Mouse (Mus musculus) limb, embryonic 15.5 days (tissue): ENCODE data around the gene Foxo3. TPM values are rescaled to one million over a fixed set of nuclear protein-coding genes. Genes with fewer than 3 reads are reported as not detected.

Experiments used
- ATAC-seq: fragments of 200-750 bp; cut with Nextera tagmentation; 2 replicates; pipeline ENCODE4 v1.8.0; 2017; ENCODE audit warnings: low read depth, moderate TSS enrichment; ENCODE audit not compliant: insufficient number of reproducible peaks, low FRiP score, low TSS enrichment
- H3K27ac ChIP-seq: fragments of 300-500 bp; sonication (generic); 2 replicates; pipeline ENCODE4 v1.5.1; 2015; ENCODE audit warnings: moderate library complexity, mild to moderate bottlenecking, inconsistent platforms
- H3K27me3 ChIP-seq: fragments of 300-500 bp; sonication (generic); 2 replicates; pipeline ENCODE4 v1.6.1; 2015; ENCODE audit warnings: inconsistent platforms
- H3K36me3 ChIP-seq: fragments of 300-500 bp; sonication (generic); 2 replicates; pipeline ENCODE4 v1.6.1; 2015; ENCODE audit warnings: inconsistent platforms
- H3K4me1 ChIP-seq: fragments of 300-500 bp; sonication (generic); 2 replicates; pipeline ENCODE4 v1.6.1; 2015; ENCODE audit warnings: inconsistent platforms
- H3K4me2 ChIP-seq: fragments of 300-500 bp; sonication (generic); 2 replicates; pipeline ENCODE4 v1.6.1; 2015; ENCODE audit warnings: mild to moderate bottlenecking, inconsistent platforms
- H3K4me3 ChIP-seq: fragments of 300-500 bp; sonication (generic); 2 replicates; pipeline ENCODE4 v1.5.1; 2015; ENCODE audit warnings: mild to moderate bottlenecking, inconsistent platforms
- H3K9ac ChIP-seq: fragments of 300-500 bp; sonication (generic); 2 replicates; pipeline ENCODE4 v1.6.1; 2015; ENCODE audit warnings: inconsistent platforms
- H3K9me3 ChIP-seq: fragments of 300-500 bp; sonication (generic); 2 replicates; pipeline ENCODE4 v1.6.1; 2016; ENCODE audit warnings: inconsistent platforms
- WGBS: fragments of 180-500 bp; shearing (Covaris S2); methylation state at CpG from one replicate; pipeline ENCODE4 v1.1.7; 2015; 5-methylcytosine and 5-hydroxymethylcytosine counted together
- polyA plus RNA-seq: library from polyadenylated mRNA; unstranded; fragments of >200 nt; fragmentation: Nextera tagmentation; extraction: Ambion mirVana; gene quantifications from 2 replicates; pipeline ENCODE4 v1.2.1, GENCODE M21; 2015

Gene Foxo3
- polyA plus RNA-seq, 1 experiment from 2014 or later, result 10.2 TPM

DNA sequence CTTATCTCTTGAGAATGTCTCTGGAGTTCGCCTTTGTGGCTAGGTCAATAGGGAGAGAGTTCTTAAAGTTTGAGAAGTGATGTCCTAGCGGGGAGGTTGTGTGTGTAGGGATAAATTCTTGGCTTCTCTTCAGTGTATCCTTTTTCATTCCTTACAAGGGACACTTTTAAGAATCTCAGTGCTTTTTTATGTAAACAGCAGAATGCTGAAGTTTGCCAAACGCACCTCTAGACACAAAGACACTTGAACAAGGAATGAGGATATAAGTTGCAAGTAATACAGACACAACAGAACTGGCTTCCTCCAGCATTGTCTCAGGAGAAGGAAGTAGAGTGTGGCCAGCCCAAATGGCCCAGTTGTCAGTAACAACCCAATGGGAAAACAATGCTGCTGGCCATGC is 126.8 kb downstream of the Foxo3 start:
- no peaks in the 10 kb centered on the region for H3K36me3 ChIP-seq
- H3K4me2 ChIP-seq, result no peak overlapping the region
- 84% methylated on average over 3 of the region's 3 CpGs for WGBS
- H3K9ac ChIP-seq, result no peak overlapping the region
- H3K27me3 ChIP-seq, result no peaks in the 10 kb centered on the region
- no peak overlapping the region for H3K4me3 ChIP-seq
- H3K9me3 ChIP-seq, result no peaks in the 10 kb centered on the region
- peaks cover 9% of the 10 kb centered on the region for H3K4me1 ChIP-seq
- no peak overlapping the region for H3K27ac ChIP-seq
- ATAC-seq, result no peak

DNA sequence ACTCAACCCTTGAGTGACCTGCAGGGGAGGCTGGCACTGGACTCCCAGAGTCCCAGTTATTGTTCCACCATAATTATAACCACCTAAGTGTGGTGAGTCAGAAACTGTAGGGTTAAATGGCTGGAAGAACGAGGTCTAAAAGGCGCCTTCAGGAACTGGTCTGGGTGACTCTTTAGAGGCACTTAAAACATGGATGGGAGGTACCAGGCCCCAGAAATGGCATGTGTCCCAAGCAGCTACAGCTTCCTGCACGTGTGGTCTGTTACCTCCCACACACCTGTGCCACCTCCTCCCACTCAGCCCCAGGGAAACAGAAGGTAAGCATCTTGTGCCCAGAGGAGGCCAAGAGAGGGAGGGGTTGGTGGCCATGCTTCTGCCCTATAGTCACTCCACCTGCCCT is 128.2 kb downstream of the Foxo3 start:
- Histone ChIP-seq H3K4me2 (no peak overlapping the region), H3K9ac (no peak overlapping the region), H3K4me3 (no peak overlapping the region), H3K9me3 (no peaks in the 10 kb centered on the region), H3K4me1 (peaks cover 9% of the 10 kb centered on the region), H3K36me3 (no peaks in the 10 kb centered on the region), H3K27me3 (no peaks in the 10 kb centered on the region), H3K27ac (no peak overlapping the region)
- 37% methylated on average over 3 of the region's 3 CpGs for WGBS
- no peak for ATAC-seq

DNA sequence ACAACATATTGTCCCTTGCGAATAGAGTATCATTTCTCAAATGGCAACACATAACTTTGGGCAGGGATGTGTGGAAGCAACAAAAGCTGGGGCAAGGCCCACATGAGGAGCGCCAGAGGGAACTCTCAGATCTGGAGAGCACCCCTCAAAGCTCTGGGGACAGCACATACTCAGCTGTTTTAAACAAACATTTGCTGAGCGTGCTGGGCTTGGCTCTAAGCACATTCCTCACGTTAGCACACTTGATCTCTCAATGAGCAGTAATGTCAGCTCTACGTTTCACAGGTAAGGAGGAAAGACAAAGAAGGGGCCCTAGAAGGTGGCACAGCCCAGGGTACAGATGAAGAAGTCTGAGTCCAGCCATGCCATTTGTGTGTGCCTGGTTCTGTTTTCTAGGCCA is 131.3 kb downstream of the Foxo3 start:
- WGBS, result 53% methylated on average over 5 of the region's 5 CpGs
- H3K9me3 ChIP-seq, result no peaks in the 10 kb centered on the region
- ATAC-seq, result no peak
- no peaks in the 10 kb centered on the region for H3K36me3 ChIP-seq
- H3K4me2 ChIP-seq, result no peak overlapping the region
- no peak overlapping the region for H3K27ac ChIP-seq
- no peak overlapping the region for H3K4me3 ChIP-seq
- 0 out of 2 replicates have a peak, but pooled peaks cover 3% of the 10 kb centered on the region for H3K4me1 ChIP-seq
- H3K27me3 ChIP-seq, result no peaks in the 10 kb centered on the region
- no peak overlapping the region for H3K9ac ChIP-seq

DNA sequence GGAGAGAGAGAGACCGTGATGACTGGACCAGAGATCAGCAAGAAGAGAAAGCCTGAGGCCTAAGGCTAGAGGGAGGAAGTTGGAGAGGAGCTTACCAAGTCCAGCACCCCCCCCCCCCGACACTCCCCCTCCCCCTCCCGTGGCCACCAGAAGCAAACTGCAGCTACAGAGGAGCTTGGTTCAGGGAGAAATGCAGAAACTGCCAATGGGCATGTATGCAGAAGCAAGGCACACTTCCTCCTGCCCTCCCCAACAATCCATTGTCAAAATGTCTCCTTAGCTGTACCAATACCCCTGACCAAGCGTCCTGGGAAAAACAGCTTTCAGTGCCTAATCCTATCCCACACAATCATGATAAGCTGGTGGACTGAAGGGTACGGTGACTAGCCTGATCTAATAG is 131.8 kb downstream of the Foxo3 start:
- Histone ChIP-seq H3K9ac (no peak overlapping the region), H3K4me3 (no peak overlapping the region), H3K36me3 (no peaks in the 10 kb centered on the region), H3K4me2 (no peak overlapping the region), H3K4me1 (0 out of 2 replicates have a peak, but pooled peaks cover 3% of the 10 kb centered on the region), H3K9me3 (no peaks in the 10 kb centered on the region), H3K27ac (no peak overlapping the region), H3K27me3 (no peaks in the 10 kb centered on the region)
- 63% methylated on average over 4 of the region's 5 CpGs for WGBS
- no peak for ATAC-seq

DNA sequence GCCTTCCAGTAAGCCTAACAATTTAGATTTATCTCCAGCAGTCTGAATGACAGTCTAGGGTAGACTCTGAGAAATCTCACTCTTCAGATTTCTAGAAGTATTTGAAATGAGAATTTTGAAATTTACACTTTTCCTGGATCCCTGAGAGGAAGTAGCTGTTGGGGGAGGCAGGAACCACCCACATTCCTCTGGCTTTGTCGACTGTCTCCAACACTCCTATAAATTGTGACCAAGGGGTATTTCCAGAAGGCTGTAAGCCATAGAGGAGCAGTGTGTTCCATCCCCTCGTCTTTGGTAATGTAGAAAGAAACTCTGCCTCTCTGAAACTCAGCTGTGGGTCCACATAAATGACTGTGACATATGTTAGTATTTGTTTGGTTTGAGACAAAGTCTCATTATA is 132.4 kb downstream of the Foxo3 start:
- Histone ChIP-seq H3K27ac (no peak overlapping the region), H3K4me2 (no peak overlapping the region), H3K36me3 (no peaks in the 10 kb centered on the region), H3K27me3 (no peaks in the 10 kb centered on the region), H3K9me3 (no peaks in the 10 kb centered on the region), H3K9ac (no peak overlapping the region), H3K4me3 (no peak overlapping the region), H3K4me1 (0 out of 2 replicates have a peak, but pooled peaks cover 3% of the 10 kb centered on the region)
- ATAC-seq, result no peak
- 11% methylated on average over 2 of the region's 2 CpGs for WGBS

DNA sequence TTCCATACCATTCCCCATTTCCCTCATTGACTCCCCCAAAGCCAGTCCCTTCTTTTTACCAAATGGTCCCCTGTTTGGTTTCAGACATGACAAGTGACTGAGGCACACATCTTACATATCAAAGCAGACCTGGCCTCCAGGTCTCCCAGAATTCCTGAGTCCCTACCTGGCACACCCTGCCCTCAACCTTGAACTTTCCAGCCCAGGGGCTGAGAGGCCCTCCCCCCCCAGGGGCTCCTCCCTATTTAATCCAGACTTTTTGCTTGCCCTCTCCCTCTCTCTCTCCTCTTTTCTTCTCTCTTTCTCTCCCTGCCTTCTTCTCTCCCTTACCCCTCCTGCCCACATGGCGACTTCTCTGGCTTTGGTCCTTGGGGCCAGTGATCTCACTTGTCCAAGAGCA is 133.8 kb downstream of the Foxo3 start:
- no peak overlapping the region for H3K9ac ChIP-seq
- H3K4me1 ChIP-seq, result 0 out of 2 replicates have a peak, but pooled peaks cover 3% of the 10 kb centered on the region
- H3K4me3 ChIP-seq, result no peak overlapping the region
- WGBS, result 86% methylated on average over 1 of the region's 1 CpGs
- no peaks in the 10 kb centered on the region for H3K36me3 ChIP-seq
- no peaks in the 10 kb centered on the region for H3K9me3 ChIP-seq
- ATAC-seq, result no peak
- H3K27me3 ChIP-seq, result no peaks in the 10 kb centered on the region
- H3K27ac ChIP-seq, result no peak overlapping the region
- H3K4me2 ChIP-seq, result no peak overlapping the region

DNA sequence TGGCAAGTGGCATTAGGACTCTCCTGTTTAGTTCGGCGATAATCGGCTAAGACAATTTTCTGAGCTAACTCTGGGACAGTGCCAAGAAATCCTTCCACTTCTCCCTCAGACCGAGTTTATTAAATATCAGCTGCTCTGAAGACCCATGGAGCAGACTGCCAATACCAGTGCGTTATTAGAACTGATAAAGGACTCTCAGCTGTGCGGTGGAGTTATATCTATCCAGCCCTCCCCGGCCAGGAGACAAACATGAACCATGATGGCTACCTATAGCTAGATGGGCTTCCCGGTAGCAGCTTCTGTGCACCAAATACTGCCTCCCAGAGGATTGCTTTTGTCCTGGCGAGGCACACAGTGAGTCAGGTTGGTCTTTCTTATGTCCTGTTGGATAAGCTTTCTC is 134.5 kb downstream of the Foxo3 start:
- WGBS, result 61% methylated on average over 9 of the region's 9 CpGs
- H3K27me3 ChIP-seq, result no peaks in the 10 kb centered on the region

DNA sequence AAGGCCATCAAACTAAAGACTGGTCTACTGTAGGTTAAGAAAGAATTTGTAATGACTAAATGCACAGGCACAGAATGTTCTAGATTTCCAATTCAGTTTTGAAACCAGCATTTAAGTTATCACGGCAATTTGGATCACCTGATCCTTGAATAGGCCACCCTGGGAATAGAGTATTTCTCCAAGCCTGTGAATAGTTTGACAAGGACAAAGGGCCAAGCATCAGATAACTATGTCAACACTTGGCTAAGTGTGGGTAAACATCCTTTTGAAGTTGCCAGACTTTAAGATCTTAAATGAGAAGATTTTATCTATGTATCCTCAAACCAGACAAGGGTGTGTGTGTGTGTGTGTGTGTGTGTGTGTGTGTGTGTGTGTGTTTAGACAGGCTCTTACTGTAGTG is 136.8 kb downstream of the Foxo3 start:
- no peak overlapping the region for H3K9ac ChIP-seq
- 0 out of 2 replicates have a peak, but pooled peaks cover 3% of the 10 kb centered on the region for H3K4me1 ChIP-seq
- H3K27me3 ChIP-seq, result no peaks in the 10 kb centered on the region
- H3K9me3 ChIP-seq, result no peaks in the 10 kb centered on the region
- H3K36me3 ChIP-seq, result no peaks in the 10 kb centered on the region
- H3K4me3 ChIP-seq, result no peak overlapping the region
- no peak overlapping the region for H3K27ac ChIP-seq
- 89% methylated on average over 1 of the region's 1 CpGs for WGBS
- ATAC-seq, result no peak
- H3K4me2 ChIP-seq, result no peak overlapping the region

More for the DNA sequence above, 134.5 kb downstream of the Foxo3 start:
- ATAC-seq, result no peak
- H3K9ac ChIP-seq, result no peak overlapping the region
- no peaks in the 10 kb centered on the region for H3K36me3 ChIP-seq
- no peaks in the 10 kb centered on the region for H3K9me3 ChIP-seq
- no peak overlapping the region for H3K27ac ChIP-seq
- 0 out of 2 replicates have a peak, but pooled peaks cover 3% of the 10 kb centered on the region for H3K4me1 ChIP-seq
- H3K4me2 ChIP-seq, result no peak overlapping the region
- no peak overlapping the region for H3K4me3 ChIP-seq

DNA sequence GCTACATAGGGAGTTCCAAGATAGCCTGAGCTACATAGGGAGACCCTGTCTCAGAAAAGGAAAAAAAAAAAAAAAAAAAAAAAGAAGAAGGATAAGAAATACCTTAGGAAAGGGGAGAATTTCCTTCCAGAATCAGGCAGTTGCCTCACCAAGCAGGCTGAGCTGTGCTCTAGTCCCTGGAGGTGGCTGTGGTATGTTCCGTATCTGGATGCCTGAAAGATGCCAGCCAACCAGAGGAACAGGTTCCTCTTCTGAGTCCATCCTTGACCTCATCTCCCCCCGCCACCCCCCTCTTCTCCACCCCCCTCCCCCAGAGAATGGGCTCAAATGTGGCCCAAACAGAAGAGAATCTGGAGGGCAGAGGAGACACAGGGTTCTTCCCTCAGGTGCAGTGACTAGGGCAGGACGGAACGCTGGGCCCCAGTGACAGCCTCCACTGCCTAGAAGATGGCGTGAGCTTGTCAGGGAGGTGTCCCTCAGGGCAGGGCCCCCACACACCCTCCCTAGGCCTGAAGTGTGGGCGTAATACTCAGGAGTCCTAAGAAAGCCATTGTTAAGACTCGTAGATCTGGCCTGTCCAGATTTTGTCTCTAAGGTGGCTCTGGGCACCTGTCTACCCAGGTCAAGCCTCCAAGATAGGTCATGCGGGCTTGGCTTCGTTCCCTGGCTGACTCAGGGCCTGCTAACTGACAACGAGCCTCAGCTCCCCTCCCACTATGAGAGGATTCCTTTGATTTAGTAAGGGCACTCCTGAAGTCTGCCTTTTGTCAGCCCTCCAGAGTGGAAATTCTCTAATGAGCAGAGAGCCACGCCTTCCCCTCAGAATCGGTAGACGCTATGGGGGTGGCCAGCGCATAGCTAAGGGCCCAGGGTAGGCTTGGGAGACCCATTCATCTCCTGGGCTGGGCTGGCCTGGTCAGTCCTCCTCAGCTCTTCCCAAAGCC is 141.5 kb downstream of the Foxo3 start:
- Histone ChIP-seq H3K27ac (no peak overlapping the region), H3K9ac (no peak overlapping the region), H3K4me3 (no peak overlapping the region), H3K4me2 (no peak overlapping the region), H3K36me3 (no peaks in the 10 kb centered on the region), H3K9me3 (no peaks in the 10 kb centered on the region), H3K4me1 (no peaks in the 10 kb centered on the region; the same call in 1 of the 2 replicates), H3K27me3 (no peaks in the 10 kb centered on the region)
- 64% methylated on average over 14 of the region's 14 CpGs for WGBS
- ATAC-seq, result 0 out of 2 replicates have a peak, but pooled peaks have one; percentile 19

Other genes with a start within 250 kb of the Foxo3 start
- gene Afg1l, start 201.8 kb upstream of the Foxo3 start, polyA plus RNA-seq, result 5.9 and 6.5 TPM in 2 replicates
- 331 and 359 TPM in 2 replicates for gene Snx3, start 225.3 kb upstream of the Foxo3 start, polyA plus RNA-seq